Mouse (Mus musculus): Measurements from ENCODE around the gene Olfr963. TPM values are rescaled to one million over a fixed set of nuclear protein-coding genes. Genes with fewer than 3 reads are reported as not detected.

Gene Olfr963
- not detected in 2 replicates for polyA plus RNA-seq (2012; rRNA removed; ENCODE audit: low replicate concordance)

GRCm38 (mm10) chr9:39666905-39667304 is at the start of gene Olfr963:
Gene Olfr963 (plus strand): TSS chr9:39667205.

DNA sequence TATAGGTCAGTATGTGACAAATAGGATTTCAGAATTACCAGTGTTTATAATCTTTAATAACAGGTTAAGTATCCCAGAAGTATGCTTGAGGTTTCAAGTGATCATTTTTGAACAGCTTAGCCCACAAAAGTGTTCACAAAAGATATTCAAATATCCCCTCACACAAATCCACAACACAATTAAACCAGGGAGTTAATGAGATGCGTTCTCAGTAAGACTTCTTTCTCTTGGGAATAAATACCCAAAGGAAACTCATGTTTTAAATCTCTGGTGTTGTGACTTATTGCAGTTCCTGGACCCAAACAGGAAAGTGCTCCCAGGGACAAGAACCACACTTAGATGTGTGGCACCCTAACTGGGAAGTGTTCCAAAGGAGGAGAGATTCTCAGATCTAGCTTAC is 45.9 kb upstream of the Olfr963 start, which contains the start of gene Olfr960:
Gene Olfr960, plus strand, starts transcription at position 301 of the 400 bp plus-strand sequence.

DNA sequence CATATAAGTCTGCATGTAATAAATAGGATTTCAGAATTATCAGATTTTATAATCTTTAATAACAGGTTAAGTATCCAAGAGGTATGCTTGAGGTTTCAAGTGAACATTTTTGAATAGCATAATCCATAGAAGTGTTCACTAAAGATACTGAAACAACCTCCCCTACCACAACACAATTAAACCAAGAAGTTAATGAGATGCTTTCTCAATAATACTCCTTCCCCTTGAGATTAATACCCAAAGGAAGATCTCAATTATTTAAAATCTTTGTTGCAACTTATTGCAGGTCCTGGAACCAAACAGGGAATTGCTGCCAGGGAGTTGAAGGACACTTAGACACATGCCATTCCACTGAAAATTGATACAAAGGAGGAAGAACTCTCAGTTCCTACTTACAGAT is 22.2 kb upstream of the Olfr963 start, which contains the start of gene Olfr961:
Gene Olfr961, plus strand, starts transcription at position 301 of the 400 bp plus-strand sequence.

DNA sequence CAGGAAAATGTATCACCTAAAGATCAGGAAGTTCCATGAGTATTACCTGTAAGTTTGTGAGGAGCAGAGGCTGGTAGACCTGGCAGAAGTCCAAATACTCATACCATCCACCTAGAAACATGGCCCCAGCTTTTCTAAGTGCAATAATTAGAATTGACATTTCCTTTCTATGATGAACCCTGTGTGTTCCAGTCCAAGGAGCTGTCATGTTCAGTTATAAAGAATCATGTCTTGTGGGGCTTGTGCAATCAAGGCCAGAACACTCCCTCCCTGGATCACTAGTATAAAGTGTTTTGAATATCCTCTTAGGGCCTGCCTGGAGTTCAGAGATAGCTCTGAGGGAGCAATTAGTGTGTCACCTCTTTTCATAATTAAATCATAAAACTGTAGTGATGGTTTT is 40.0 kb downstream of the Olfr963 start, which contains the start of gene Olfr149:
Gene Olfr149, minus strand, starts transcription at position 101 of the 400 bp plus-strand sequence.

GRCm38 (mm10) chr9:39711053-39711452 is 44.0 kb downstream of the Olfr963 start, which contains the start of gene Olfr965:
Gene Olfr965 (plus strand): TSS chr9:39711353.

Other genes starting within 250 kb of the Olfr963 start
- not detected in 2 replicates for gene Olfr952, start 240.1 kb upstream of the Olfr963 start, polyA plus RNA-seq (2012; rRNA removed; ENCODE audit: low replicate concordance)
- not detected in 2 replicates for gene Olfr954, start 210.5 kb upstream of the Olfr963 start, polyA plus RNA-seq (2012; rRNA removed; ENCODE audit: low replicate concordance)
- not detected in 2 replicates for gene Olfr955, start 195.3 kb upstream of the Olfr963 start, polyA plus RNA-seq (2012; rRNA removed; ENCODE audit: low replicate concordance)
- gene Olfr44, start 173.2 kb upstream of the Olfr963 start, polyA plus RNA-seq (2012; rRNA removed; ENCODE audit: low replicate concordance): not detected in 2 replicates
- gene Olfr957, start 151.4 kb upstream of the Olfr963 start, polyA plus RNA-seq (2012; rRNA removed; ENCODE audit: low replicate concordance): not detected in 2 replicates
- not detected in 2 replicates for gene Olfr958, start 113.2 kb upstream of the Olfr963 start, polyA plus RNA-seq (2012; rRNA removed; ENCODE audit: low replicate concordance)
- gene Olfr959, start 91.6 kb upstream of the Olfr963 start, polyA plus RNA-seq (2012; rRNA removed; ENCODE audit: low replicate concordance): not detected in 2 replicates
- 0.56 and 16.2 TPM in 2 replicates for gene AW551984, start 62.8 kb upstream of the Olfr963 start, polyA plus RNA-seq (2012; rRNA removed; ENCODE audit: low replicate concordance)
- not detected in 2 replicates for gene Olfr148, start 56.5 kb upstream of the Olfr963 start, polyA plus RNA-seq (2012; rRNA removed; ENCODE audit: low replicate concordance)
- not detected in 2 replicates for gene Olfr960, start 45.8 kb upstream of the Olfr963 start, polyA plus RNA-seq (2012; rRNA removed; ENCODE audit: low replicate concordance)
- gene Olfr961, start 22.1 kb upstream of the Olfr963 start, polyA plus RNA-seq (2012; rRNA removed; ENCODE audit: low replicate concordance): not detected in 2 replicates
- gene Olfr149, start 39.9 kb downstream of the Olfr963 start, polyA plus RNA-seq (2012; rRNA removed; ENCODE audit: low replicate concordance): not detected in 2 replicates
- gene Olfr965, start 44.1 kb downstream of the Olfr963 start, polyA plus RNA-seq (2012; rRNA removed; ENCODE audit: low replicate concordance): not detected in 2 replicates
- gene Olfr150, start 63.8 kb downstream of the Olfr963 start, polyA plus RNA-seq (2012; rRNA removed; ENCODE audit: low replicate concordance): not detected in 2 replicates
- not detected in 2 replicates for gene Olfr967, start 79.0 kb downstream of the Olfr963 start, polyA plus RNA-seq (2012; rRNA removed; ENCODE audit: low replicate concordance)
- gene Olfr968, start 116.0 kb downstream of the Olfr963 start, polyA plus RNA-seq (2012; rRNA removed; ENCODE audit: low replicate concordance): not detected in 2 replicates
- not detected in 2 replicates for gene Olfr969, start 123.7 kb downstream of the Olfr963 start, polyA plus RNA-seq (2012; rRNA removed; ENCODE audit: low replicate concordance)
- gene Olfr970, start 141.7 kb downstream of the Olfr963 start, polyA plus RNA-seq (2012; rRNA removed; ENCODE audit: low replicate concordance): not detected in 2 replicates
- gene Olfr971, start 169.7 kb downstream of the Olfr963 start, polyA plus RNA-seq (2012; rRNA removed; ENCODE audit: low replicate concordance): not detected in 2 replicates
- not detected in 2 replicates for gene Olfr972, start 199.2 kb downstream of the Olfr963 start, polyA plus RNA-seq (2012; rRNA removed; ENCODE audit: low replicate concordance)
- not detected in 2 replicates for gene Olfr229, start 240.1 kb downstream of the Olfr963 start, polyA plus RNA-seq (2012; rRNA removed; ENCODE audit: low replicate concordance)

Data from subcutaneous adipose tissue, adult 2 months (tissue).